Mouse (Mus musculus) liver, embryonic 13.5 days (tissue): ENCODE measurements around the gene Tcea2. TPM values are rescaled to one million over a fixed set of nuclear protein-coding genes. Genes with fewer than 3 reads are reported as not detected.

ENCODE experiments used
- ATAC-seq: fragments of 200-750 bp; cut with Nextera tagmentation; 2 replicates; pipeline ENCODE4 v1.8.0; 2017; ENCODE audit warnings: low read depth, mild to moderate bottlenecking, moderate number of reproducible peaks, moderate library complexity
- DNase-seq: peaks from one replicate; pipeline ENCODE4 v3.0.0; 2022
- H3K27ac ChIP-seq: fragments of 300-500 bp; sonication (generic); 2 replicates; pipeline ENCODE4 v1.5.1; 2015; ENCODE audit warnings: moderate library complexity, mild to moderate bottlenecking, inconsistent platforms
- H3K27me3 ChIP-seq: fragments of 300-500 bp; sonication (generic); 2 replicates; pipeline ENCODE4 v1.6.1; 2015; ENCODE audit warnings: mild to moderate bottlenecking, inconsistent platforms
- H3K36me3 ChIP-seq: fragments of 300-500 bp; sonication (generic); 2 replicates; pipeline ENCODE4 v1.6.1; 2015; ENCODE audit warnings: mild to moderate bottlenecking, inconsistent platforms
- H3K4me1 ChIP-seq: fragments of 300-500 bp; sonication (generic); replicated peaks from 2 replicates; pipeline ENCODE4 v1.6.1; 2015; ENCODE audit warnings: inconsistent platforms
- H3K4me2 ChIP-seq: fragments of 300-500 bp; sonication (generic); 2 replicates; pipeline ENCODE4 v1.6.1; 2015; ENCODE audit warnings: inconsistent platforms, mild to moderate bottlenecking, moderate library complexity
- H3K4me3 ChIP-seq: fragments of 300-500 bp; sonication (generic); replicated peaks from 2 replicates; pipeline ENCODE4 v1.5.1; 2015; ENCODE audit warnings: mild to moderate bottlenecking, inconsistent platforms
- H3K9ac ChIP-seq: fragments of 300-500 bp; sonication (generic); 2 replicates; pipeline ENCODE4 v1.6.1; 2015; ENCODE audit warnings: mild to moderate bottlenecking, inconsistent platforms
- H3K9me3 ChIP-seq: fragments of 300-500 bp; sonication (generic); replicated peaks from 2 replicates; pipeline ENCODE4 v1.6.1; 2016; ENCODE audit warnings: inconsistent platforms
- WGBS: fragments of 180-500 bp; shearing (Covaris S2); methylation state at CpG from one replicate; pipeline ENCODE4 v1.1.7; 2015; ENCODE audit not compliant: insufficient replicate concordance; 5-methylcytosine and 5-hydroxymethylcytosine counted together
- polyA plus RNA-seq: library from polyadenylated mRNA; unstranded; fragments of >200 nt; fragmentation: Nextera tagmentation; extraction: Ambion mirVana; gene quantifications from 2 replicates; pipeline ENCODE4 v1.2.1, GENCODE M21; 2015

Gene Tcea2
- polyA plus RNA-seq, 1 experiment from 2014 or later: 2.6 TPM

DNA sequence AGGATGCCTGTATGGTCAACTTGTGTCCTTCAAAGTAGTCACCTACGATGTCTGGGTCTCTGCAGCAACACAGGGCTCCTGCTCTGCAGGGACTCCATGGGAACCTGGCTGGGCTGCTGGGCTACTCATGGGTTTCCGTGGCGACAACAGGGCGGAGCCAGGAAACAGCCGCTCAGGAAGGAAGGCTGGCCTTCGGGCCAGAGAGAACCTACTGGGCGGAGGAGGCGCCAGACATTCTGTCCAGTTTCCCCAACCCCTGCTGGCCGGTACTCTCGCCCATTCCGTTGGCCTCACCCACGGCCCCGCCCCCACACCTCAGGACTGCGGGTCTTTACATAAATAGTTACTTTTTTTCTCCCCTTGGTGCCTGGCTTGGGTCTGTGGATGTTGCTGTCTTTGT lies 4.7 kb upstream of the Tcea2 start:
- ATAC-seq (peak; percentile 14; the same call in 1 of the 2 replicates), DNase-seq (no peak)
- H3K9me3 ChIP-seq: no peaks in the 10 kb centered on the region
- no peak overlapping the region for H3K27ac ChIP-seq
- no peaks in the 10 kb centered on the region for H3K36me3 ChIP-seq
- 6% methylated on average over 14 of the region's 14 CpGs for WGBS
- H3K4me3 ChIP-seq: peak overlapping the region; percentile 16; the same call in 1 of the 2 replicates
- H3K4me1 ChIP-seq: peaks cover 34% of the 10 kb centered on the region
- no peak overlapping the region for H3K9ac ChIP-seq
- H3K27me3 ChIP-seq: peaks cover 46% of the 10 kb centered on the region
- H3K4me2 ChIP-seq: peak overlapping the region; percentile 48

DNA sequence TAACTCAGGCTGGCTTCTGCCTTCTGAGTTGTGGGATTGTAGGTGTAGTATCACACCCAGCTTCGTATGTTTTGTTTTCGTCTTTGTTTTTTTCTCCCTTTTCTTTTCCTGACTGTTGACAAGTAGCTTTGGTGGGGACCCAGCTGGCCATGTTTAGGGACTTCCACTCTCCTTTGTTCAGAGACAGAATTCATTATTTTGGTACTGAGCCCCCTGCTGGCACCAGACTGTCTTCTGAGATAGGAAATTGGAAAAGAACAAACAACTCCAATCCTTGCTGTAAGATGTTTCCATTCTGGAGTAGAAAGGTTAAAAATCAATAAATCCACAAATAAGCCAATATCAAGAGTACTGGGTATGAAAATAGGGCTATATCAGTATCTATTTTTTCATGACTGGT lies 3.7 kb upstream of the Tcea2 start:
- no peak overlapping the region for H3K4me2 ChIP-seq
- DNase-seq (no peak), ATAC-seq (no peak)
- 28% methylated on average over 2 of the region's 2 CpGs for WGBS
- H3K9me3 ChIP-seq: no peaks in the 10 kb centered on the region
- H3K9ac ChIP-seq: no peak overlapping the region
- peaks cover 45% of the 10 kb centered on the region for H3K27me3 ChIP-seq
- peaks cover 35% of the 10 kb centered on the region for H3K4me1 ChIP-seq
- no peaks in the 10 kb centered on the region for H3K36me3 ChIP-seq
- H3K27ac ChIP-seq: no peak overlapping the region
- no peak overlapping the region for H3K4me3 ChIP-seq

DNA sequence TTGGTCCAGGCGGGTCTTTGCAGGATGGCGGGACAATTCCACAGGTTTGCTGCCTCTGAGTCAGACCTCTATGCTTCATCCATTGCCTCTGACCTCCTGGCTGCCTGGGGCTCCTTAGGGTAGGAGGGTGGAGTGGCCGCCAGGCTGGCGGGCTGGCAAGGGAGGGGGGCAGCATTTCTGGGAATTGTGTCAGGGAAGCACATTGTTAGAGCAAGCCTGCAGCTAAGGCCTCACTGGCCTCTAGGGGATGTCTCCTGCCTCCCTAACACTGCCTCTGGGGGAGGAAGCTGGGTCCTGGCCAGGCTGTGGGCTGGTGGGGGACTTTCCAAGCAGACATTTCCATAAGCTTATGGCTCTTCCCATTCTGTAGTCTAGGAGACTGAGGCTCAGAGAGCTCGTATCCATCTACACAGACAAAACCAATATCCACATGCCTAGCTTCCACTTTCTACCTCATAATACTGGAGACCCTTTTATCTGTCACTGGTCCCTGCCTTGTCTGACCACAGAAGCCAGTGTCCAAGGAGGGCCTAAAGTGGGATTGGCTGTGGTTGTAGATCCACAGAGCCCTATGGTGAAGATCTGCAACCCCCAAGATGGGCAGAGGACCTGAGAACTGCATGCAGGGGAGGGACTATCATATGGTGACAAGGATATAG lies 2.9 kb upstream of the Tcea2 start:
- H3K4me1 ChIP-seq: peaks cover 43% of the 10 kb centered on the region
- H3K9ac ChIP-seq: no peak overlapping the region
- H3K4me2 ChIP-seq: no peak overlapping the region
- H3K4me3 ChIP-seq: no peak overlapping the region
- H3K27me3 ChIP-seq: peaks cover 37% of the 10 kb centered on the region
- WGBS: 74% methylated on average over 5 of the region's 5 CpGs
- no peak for ATAC-seq
- no peak overlapping the region for H3K27ac ChIP-seq
- DNase-seq: no peak
- H3K36me3 ChIP-seq: no peaks in the 10 kb centered on the region
- no peaks in the 10 kb centered on the region for H3K9me3 ChIP-seq

DNA sequence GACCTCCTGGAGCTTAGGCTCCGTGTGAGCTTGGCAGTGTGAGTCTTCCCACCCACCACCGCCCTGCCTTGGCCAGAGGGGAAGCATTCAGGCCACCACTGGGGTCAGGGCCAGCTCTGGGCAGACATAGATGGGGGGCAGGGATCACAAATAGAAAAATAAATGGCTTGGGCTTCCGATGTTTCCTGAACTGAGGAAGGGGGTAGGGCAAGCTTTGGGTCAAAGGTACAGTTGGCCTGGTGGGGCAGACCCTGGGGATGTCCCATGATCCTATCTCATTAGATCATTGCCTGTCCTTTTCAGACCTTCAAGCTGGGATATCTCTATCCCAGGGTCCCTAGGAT lies 2.4 kb upstream of the Tcea2 start:
- ATAC-seq (no peak), DNase-seq (no peak)
- no peak overlapping the region for H3K4me2 ChIP-seq
- peaks cover 45% of the 10 kb centered on the region for H3K4me1 ChIP-seq
- peaks cover 32% of the 10 kb centered on the region for H3K27me3 ChIP-seq
- H3K27ac ChIP-seq: no peak overlapping the region
- H3K4me3 ChIP-seq: no peak overlapping the region
- H3K9ac ChIP-seq: no peak overlapping the region
- WGBS: 28% methylated on average over 3 of the region's 3 CpGs
- H3K9me3 ChIP-seq: no peaks in the 10 kb centered on the region
- no peaks in the 10 kb centered on the region for H3K36me3 ChIP-seq

DNA sequence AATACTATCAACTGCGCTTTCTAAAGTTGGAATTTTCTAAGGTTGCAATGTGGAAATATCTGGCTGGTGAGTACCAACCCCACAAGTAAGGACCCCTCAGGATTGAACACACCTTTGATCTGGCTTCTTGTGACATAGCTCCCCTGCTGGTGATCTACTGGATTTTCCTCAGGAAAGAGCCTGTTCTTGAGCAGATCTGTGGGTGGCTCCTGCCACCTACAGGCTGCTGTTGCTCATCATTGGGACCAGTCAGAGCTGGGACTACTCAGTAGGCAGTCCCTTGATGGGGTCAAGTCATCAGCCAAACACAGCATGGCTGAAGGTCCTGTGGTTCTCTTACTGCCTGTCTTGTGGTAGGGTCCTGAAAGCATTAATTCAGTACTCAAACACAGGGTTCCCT lies 1.3 kb upstream of the Tcea2 start:
- Histone ChIP-seq H3K27ac (no peak overlapping the region), H3K9ac (no peak overlapping the region), H3K4me3 (no peak overlapping the region), H3K4me2 (no peak overlapping the region), H3K4me1 (peaks cover 45% of the 10 kb centered on the region), H3K27me3 (peaks cover 22% of the 10 kb centered on the region), H3K9me3 (no peaks in the 10 kb centered on the region), H3K36me3 (no peaks in the 10 kb centered on the region)
- 44% methylated on average over 1 of the region's 1 CpGs for WGBS
- DNase-seq (peak; percentile 61), ATAC-seq (peak; percentile 67)

DNA sequence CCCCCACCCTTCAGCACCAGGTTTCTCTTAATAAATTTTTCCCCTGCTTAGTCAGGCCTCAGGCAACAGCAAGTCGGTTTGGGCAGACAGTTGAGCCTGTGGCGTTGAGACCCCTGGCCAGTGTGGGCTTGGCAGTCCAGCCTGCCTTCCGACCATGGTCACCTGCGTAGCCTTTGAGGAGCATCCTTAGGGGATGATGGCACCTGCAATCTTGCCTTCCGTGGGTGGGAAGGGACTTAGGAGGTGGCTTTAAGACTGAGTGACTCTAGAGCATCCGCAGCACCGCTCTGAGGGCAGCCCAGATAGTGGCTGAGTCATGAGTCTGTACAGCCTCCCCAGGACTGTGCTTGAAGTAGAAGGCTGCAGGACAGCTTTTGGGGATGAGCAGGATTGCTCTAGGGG lies 607 bp downstream of the Tcea2 start:
- ATAC-seq: peak; percentile 29
- WGBS: 10% methylated on average over 7 of the region's 7 CpGs
- no peaks in the 10 kb centered on the region for H3K36me3 ChIP-seq

DNA sequence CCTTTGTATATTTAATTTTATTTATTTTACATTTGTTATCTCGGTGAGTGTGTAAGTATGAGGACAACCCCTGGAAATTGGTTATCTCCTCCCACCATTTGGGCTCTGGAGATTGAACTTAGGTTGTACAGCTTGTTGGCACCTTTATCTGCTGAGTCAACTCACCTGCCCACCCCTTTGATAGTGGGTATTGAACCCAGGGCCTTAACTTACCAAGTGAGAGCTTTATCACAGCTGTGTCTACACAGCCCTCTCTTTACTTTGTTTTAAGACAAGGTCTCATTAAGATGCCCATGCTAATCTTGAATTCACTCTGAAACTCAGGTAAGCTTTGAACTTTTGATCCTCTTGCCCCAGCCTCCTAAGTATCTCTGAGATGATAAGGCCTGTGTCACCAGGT lies 1.9 kb downstream of the Tcea2 start:
- no peak overlapping the region for H3K4me2 ChIP-seq
- no peak for ATAC-seq

More for the DNA sequence above, 607 bp downstream of the Tcea2 start:
- peak overlapping the region; percentile 64 for H3K4me3 ChIP-seq
- no peak overlapping the region for H3K27ac ChIP-seq
- peak overlapping the region; percentile 75 for H3K9ac ChIP-seq
- no peaks in the 10 kb centered on the region for H3K9me3 ChIP-seq
- no peak for DNase-seq
- peaks cover 39% of the 10 kb centered on the region for H3K4me1 ChIP-seq
- H3K27me3 ChIP-seq: peaks cover 13% of the 10 kb centered on the region
- peak overlapping the region; percentile 87 for H3K4me2 ChIP-seq

DNA sequence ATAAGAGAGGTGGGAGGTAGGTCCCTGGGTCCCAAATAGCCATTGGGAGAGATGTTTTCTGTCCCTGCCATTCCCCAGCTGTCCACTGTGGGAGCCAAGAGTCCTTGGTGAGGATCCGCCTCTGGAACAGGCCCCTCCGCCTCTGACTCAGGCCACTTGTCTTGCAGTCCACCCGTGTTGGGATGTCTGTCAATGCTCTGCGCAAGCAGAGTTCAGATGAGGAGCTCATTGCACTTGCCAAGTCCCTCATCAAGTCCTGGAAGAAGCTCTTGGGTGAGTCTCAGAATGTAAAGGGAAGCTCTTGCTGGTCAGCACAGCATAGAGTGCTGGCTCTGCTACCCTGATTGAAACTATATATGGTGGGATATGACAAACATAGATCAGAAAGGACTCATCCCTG lies 3.3 kb downstream of the Tcea2 start:
- Histone ChIP-seq H3K4me3 (no peak overlapping the region), H3K27me3 (peaks cover 13% of the 10 kb centered on the region), H3K4me1 (peaks cover 31% of the 10 kb centered on the region), H3K9me3 (no peaks in the 10 kb centered on the region), H3K36me3 (peaks cover 6% of the 10 kb centered on the region; the same call in 1 of the 2 replicates), H3K9ac (no peak overlapping the region), H3K27ac (no peak overlapping the region), H3K4me2 (no peak overlapping the region)
- ATAC-seq: no peak
- DNase-seq: no peak
- WGBS: 64% methylated on average over 4 of the region's 4 CpGs

More for the DNA sequence above, 1.9 kb downstream of the Tcea2 start:
- no peak overlapping the region for H3K4me3 ChIP-seq
- peaks cover 5% of the 10 kb centered on the region; the same call in 1 of the 2 replicates for H3K36me3 ChIP-seq
- no peak overlapping the region for H3K27ac ChIP-seq
- no peaks in the 10 kb centered on the region for H3K9me3 ChIP-seq
- peaks cover 13% of the 10 kb centered on the region for H3K27me3 ChIP-seq
- H3K9ac ChIP-seq: no peak overlapping the region
- DNase-seq: no peak
- peaks cover 34% of the 10 kb centered on the region for H3K4me1 ChIP-seq
- WGBS: 41% methylated on average over 1 of the region's 1 CpGs

DNA sequence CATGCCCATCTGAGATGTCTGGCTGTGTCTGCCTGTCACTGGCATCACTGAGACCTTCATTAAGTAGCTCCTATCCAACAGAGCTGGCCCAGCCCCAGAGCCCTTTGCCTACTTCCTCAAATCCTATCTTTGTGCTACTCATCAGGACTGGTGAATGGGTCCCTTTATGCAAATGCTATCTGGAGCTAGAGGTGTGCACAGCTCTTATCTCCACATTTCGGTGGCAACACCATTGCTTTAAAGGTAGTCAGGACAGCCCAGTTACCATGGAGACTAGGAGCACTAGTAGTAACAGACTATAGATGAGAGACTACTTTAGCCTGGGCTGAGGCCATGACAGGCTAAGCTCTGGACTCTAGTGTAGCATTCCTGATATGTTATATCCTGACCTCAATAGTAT lies 4.6 kb downstream of the Tcea2 start:
- 20% methylated on average over 1 of the region's 1 CpGs for WGBS
- no peaks in the 10 kb centered on the region for H3K9me3 ChIP-seq
- H3K27me3 ChIP-seq: peaks cover 13% of the 10 kb centered on the region
- no peak for DNase-seq
- no peak overlapping the region for H3K4me2 ChIP-seq
- H3K27ac ChIP-seq: no peak overlapping the region
- peaks cover 23% of the 10 kb centered on the region for H3K4me1 ChIP-seq
- no peak overlapping the region for H3K9ac ChIP-seq
- ATAC-seq: no peak
- no peak overlapping the region for H3K4me3 ChIP-seq
- H3K36me3 ChIP-seq: peaks cover 14% of the 10 kb centered on the region

DNA sequence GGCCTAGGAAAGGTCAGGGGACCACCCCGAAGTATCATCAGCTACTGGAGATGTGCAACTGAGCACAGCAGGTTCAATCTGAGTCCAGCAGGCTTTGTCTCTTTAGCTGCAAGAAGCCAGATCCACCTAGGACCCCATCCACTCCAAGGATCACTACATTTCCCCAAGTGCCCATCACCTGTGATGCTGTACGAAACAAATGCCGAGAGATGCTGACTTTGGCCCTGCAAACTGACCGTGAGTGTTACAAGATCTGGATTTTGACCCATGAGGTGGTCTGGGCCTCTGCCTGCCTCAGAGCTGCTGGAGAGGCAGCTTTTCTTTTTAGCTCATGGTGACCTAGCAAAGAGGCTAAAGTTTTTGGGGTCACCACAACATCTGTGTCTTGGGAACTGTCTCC lies 5.6 kb downstream of the Tcea2 start:
- Histone ChIP-seq H3K36me3 (peaks cover 14% of the 10 kb centered on the region), H3K9me3 (no peaks in the 10 kb centered on the region), H3K4me2 (no peak overlapping the region), H3K4me3 (no peak overlapping the region), H3K27me3 (peaks cover 7% of the 10 kb centered on the region; the same call in 1 of the 2 replicates), H3K9ac (no peak overlapping the region), H3K27ac (no peak overlapping the region), H3K4me1 (peaks cover 17% of the 10 kb centered on the region)
- DNase-seq: no peak
- 72% methylated on average over 4 of the region's 4 CpGs for WGBS
- no peak for ATAC-seq

DNA sequence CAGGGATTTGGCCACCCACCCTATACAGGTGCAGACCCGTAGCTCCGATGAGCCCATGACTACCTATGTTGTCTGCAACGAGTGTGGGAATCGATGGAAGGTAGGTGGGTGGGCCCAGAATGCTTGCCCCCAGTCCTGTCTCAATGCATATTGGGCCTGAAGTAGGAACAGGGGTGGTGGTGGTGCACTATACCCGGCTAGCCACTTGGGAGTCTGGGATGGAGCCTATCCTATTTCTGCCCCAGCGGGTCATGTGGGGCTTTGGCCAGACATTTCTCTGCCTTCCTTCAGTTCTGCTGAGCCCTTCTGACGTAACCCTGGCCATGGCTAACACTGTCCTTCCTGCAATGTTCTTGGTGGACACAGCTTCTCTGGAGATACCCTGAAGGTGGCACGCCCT lies 7.5 kb downstream of the Tcea2 start:
- no peak overlapping the region for H3K9ac ChIP-seq
- no peak overlapping the region for H3K4me2 ChIP-seq
- 70% methylated on average over 8 of the region's 8 CpGs for WGBS
- no peak overlapping the region for H3K4me3 ChIP-seq
- peaks cover 1% of the 10 kb centered on the region; the same call in 1 of the 2 replicates for H3K27me3 ChIP-seq
- ATAC-seq (no peak), DNase-seq (no peak)
- H3K36me3 ChIP-seq: peaks cover 14% of the 10 kb centered on the region
- H3K4me1 ChIP-seq: peaks cover 18% of the 10 kb centered on the region
- no peaks in the 10 kb centered on the region for H3K9me3 ChIP-seq
- no peak overlapping the region for H3K27ac ChIP-seq

DNA sequence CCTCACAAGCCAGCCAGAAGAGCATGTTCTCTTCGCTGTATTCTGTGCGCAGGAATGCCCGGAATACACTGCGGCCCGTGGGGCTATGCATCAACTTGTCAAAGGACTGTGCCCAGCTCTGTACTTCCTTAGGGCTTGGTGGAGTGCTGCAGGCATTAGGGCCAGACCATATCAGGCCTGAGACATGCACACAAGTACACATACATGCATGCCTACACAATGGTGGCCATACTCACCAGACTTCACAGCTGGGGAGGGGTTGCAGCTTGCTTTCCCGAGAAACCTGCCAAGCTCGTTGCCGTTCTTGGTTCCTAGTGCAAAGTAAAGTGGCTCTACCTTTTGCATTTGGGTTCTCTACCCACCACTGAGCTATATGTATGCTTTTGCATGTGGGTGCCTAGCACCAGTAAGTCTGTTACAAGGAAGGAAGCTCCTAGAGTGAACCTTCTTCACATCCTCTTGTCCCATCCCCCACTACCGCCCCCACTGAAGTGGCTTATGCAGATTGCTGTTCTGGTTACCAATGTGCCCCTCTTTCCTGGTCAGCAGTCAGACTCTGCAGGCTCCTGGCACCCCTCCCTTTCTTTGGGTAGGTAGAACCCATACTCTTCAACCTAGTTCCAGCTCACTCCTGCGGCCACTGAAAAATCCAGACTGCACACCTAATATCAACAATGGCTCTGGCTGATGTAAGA lies 9.5 kb downstream of the Tcea2 start:
- no peak for ATAC-seq
- DNase-seq: no peak
- Histone ChIP-seq H3K36me3 (peaks cover 14% of the 10 kb centered on the region), H3K9me3 (no peaks in the 10 kb centered on the region), H3K4me3 (no peak overlapping the region), H3K27ac (no peak overlapping the region), H3K4me2 (no peak overlapping the region), H3K4me1 (peaks cover 30% of the 10 kb centered on the region), H3K27me3 (peaks cover 17% of the 10 kb centered on the region), H3K9ac (no peak overlapping the region)
- 74% methylated on average over 10 of the region's 10 CpGs for WGBS
